Mouse (Mus musculus): ENCODE results near the gene Relch. TPM values are rescaled to one million over a fixed set of nuclear protein-coding genes. Genes with fewer than 3 reads are reported as not detected.
"Not testable (repeated sequence)": the region's sequence is repeated elsewhere in the genome, so short reads cannot be mapped to it uniquely, and the experiment has no call there.

Relch gene
- polyA plus RNA-seq, 1 experiment from 2014 or later, result 22.2 TPM

DNA sequence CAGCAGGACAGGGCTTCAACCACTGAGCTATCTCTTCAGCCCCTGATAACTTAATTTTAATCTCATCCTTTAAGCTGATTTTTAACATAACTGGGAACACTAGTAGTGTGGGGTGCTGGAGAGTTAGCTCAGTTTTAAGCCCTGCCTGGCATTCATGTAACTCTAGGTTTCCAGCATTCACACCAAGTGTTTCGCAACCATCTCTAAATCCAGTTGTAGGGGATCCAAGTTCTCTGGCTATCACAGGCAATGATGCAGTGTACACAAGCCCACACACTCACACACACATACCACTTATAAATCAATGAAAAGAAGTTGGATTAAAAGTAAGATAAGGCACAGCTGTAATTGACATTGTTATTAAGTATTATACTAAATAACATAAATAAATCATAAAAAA lies 54.7 kb downstream of the Relch start:
- Histone ChIP-seq H3K27ac (replicated peaks; ENCODE audit: low read depth, low read length) (no peak overlapping the region), H3K9me3 (ENCODE audit: control insufficient read depth, low read length) (no peaks in the 10 kb centered on the region), H3K4me1 (ENCODE audit: control insufficient read depth, insufficient read depth, low read length) (no peaks in the 10 kb centered on the region), H3K4me2 (ENCODE audit: low read depth, severe bottlenecking) (no peak overlapping the region), H3K36me3 (ENCODE audit: control insufficient read depth, insufficient read depth, low read length) (peaks cover 3% of the 10 kb centered on the region; the same call in 1 of the 2 replicates), H3K27me3 (ENCODE audit: control insufficient read depth, insufficient read depth, low read length) (no peaks in the 10 kb centered on the region), H3K4me3 (ENCODE audit: low read depth, low read length) (no peak overlapping the region), H3K9ac (ENCODE audit: low read length) (no peak overlapping the region)
- ATAC-seq (ENCODE audit: insufficient number of reproducible peaks, low FRiP score, low TSS enrichment, low read depth) (no peak), DNase-seq (ENCODE audit: low spot score) (no peak)
- 98% methylated on average over 1 of the region's 1 CpGs for WGBS

GRCm38 (mm10) chr1:105729246-105729645 lies 65.6 kb downstream of the Relch start:
- not testable (repeated sequence) for H3K4me2 ChIP-seq (ENCODE audit: low read depth, severe bottlenecking); H3K4me3 ChIP-seq (ENCODE audit: low read depth, low read length); H3K36me3 ChIP-seq (ENCODE audit: control insufficient read depth, insufficient read depth, low read length); DNase-seq (ENCODE audit: low spot score); H3K27me3 ChIP-seq (ENCODE audit: control insufficient read depth, insufficient read depth, low read length); ATAC-seq (ENCODE audit: insufficient number of reproducible peaks, low FRiP score, low TSS enrichment, low read depth); H3K9me3 ChIP-seq (ENCODE audit: control insufficient read depth, low read length); H3K27ac ChIP-seq (replicated peaks; ENCODE audit: low read depth, low read length); H3K9ac ChIP-seq (ENCODE audit: low read length); H3K4me1 ChIP-seq (ENCODE audit: control insufficient read depth, insufficient read depth, low read length)
- WGBS, result 96% methylated on average over 13 of the region's 13 CpGs

DNA sequence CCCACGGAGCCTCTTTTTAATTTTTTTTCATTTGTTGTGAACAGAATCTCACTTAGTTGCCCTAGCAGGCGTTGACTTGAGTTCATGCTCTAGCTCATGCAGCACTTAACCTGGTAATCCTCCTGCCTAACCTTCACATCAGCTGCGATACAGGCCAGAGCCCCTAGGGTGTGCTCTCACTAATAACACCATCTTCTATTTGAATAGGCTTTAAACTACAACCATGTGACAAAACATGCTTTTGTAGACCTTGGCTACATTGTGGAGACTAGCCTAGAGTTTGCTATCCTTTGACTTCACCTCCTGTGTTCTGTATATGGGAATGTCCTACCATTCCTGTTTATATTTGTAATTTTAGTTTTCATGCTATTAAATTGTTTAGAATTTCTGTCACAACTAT lies 71.7 kb downstream of the Relch start:
- ATAC-seq (ENCODE audit: insufficient number of reproducible peaks, low FRiP score, low TSS enrichment, low read depth) (no peak), DNase-seq (ENCODE audit: low spot score) (no peak)
- WGBS, result 77% methylated on average over 3 of the region's 3 CpGs

GRCm38 (mm10) chr1:105738334-105738733 lies 74.7 kb downstream of the Relch start:
- Histone ChIP-seq H3K9me3 (ENCODE audit: control insufficient read depth, low read length) (no peaks in the 10 kb centered on the region), H3K36me3 (ENCODE audit: control insufficient read depth, insufficient read depth, low read length) (no peaks in the 10 kb centered on the region), H3K9ac (ENCODE audit: low read length) (no peak overlapping the region), H3K27me3 (ENCODE audit: control insufficient read depth, insufficient read depth, low read length) (no peaks in the 10 kb centered on the region), H3K4me1 (ENCODE audit: control insufficient read depth, insufficient read depth, low read length) (no peaks in the 10 kb centered on the region), H3K27ac (replicated peaks; ENCODE audit: low read depth, low read length) (no peak overlapping the region), H3K4me3 (ENCODE audit: low read depth, low read length) (no peak overlapping the region), H3K4me2 (ENCODE audit: low read depth, severe bottlenecking) (no peak overlapping the region)
- ATAC-seq (ENCODE audit: insufficient number of reproducible peaks, low FRiP score, low TSS enrichment, low read depth), result no peak
- DNase-seq (ENCODE audit: low spot score), result no peak
- WGBS, result 89% methylated on average over 6 of the region's 6 CpGs

More for the DNA sequence above, 71.7 kb downstream of the Relch start:
- Histone ChIP-seq H3K4me2 (ENCODE audit: low read depth, severe bottlenecking) (no peak overlapping the region), H3K27me3 (ENCODE audit: control insufficient read depth, insufficient read depth, low read length) (no peaks in the 10 kb centered on the region), H3K4me1 (ENCODE audit: control insufficient read depth, insufficient read depth, low read length) (no peaks in the 10 kb centered on the region), H3K27ac (replicated peaks; ENCODE audit: low read depth, low read length) (no peak overlapping the region), H3K36me3 (ENCODE audit: control insufficient read depth, insufficient read depth, low read length) (no peaks in the 10 kb centered on the region), H3K9ac (ENCODE audit: low read length) (no peak overlapping the region), H3K9me3 (ENCODE audit: control insufficient read depth, low read length) (no peaks in the 10 kb centered on the region), H3K4me3 (ENCODE audit: low read depth, low read length) (no peak overlapping the region)

DNA sequence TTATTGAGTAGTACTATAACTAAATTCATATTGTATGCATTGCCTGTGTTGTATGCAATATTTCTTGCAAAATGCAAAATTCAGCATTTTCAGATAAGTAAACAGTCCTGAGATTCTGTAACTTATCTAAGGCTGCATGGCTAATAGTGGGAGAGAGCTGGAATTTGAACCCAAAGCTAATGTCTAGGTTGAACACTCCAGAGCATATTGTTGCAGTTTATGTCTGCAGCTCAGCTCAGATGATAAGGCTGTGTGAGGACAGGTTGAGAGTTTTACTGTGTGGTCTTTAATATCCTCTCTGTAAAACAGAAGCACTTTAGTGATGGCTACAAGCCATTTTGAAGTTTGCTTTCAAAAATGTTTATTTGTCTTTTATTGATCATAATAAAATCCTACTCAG lies 75.8 kb downstream of the Relch start:
- Histone ChIP-seq H3K36me3 (ENCODE audit: control insufficient read depth, insufficient read depth, low read length) (no peaks in the 10 kb centered on the region; the same call in 1 of the 2 replicates), H3K27ac (replicated peaks; ENCODE audit: low read depth, low read length) (no peak overlapping the region), H3K4me3 (ENCODE audit: low read depth, low read length) (no peak overlapping the region), H3K9ac (ENCODE audit: low read length) (no peak overlapping the region), H3K4me1 (ENCODE audit: control insufficient read depth, insufficient read depth, low read length) (no peaks in the 10 kb centered on the region), H3K9me3 (ENCODE audit: control insufficient read depth, low read length) (no peaks in the 10 kb centered on the region), H3K27me3 (ENCODE audit: control insufficient read depth, insufficient read depth, low read length) (no peaks in the 10 kb centered on the region), H3K4me2 (ENCODE audit: low read depth, severe bottlenecking) (no peak overlapping the region)
- ATAC-seq (ENCODE audit: insufficient number of reproducible peaks, low FRiP score, low TSS enrichment, low read depth) (no peak), DNase-seq (ENCODE audit: low spot score) (no peak)

DNA sequence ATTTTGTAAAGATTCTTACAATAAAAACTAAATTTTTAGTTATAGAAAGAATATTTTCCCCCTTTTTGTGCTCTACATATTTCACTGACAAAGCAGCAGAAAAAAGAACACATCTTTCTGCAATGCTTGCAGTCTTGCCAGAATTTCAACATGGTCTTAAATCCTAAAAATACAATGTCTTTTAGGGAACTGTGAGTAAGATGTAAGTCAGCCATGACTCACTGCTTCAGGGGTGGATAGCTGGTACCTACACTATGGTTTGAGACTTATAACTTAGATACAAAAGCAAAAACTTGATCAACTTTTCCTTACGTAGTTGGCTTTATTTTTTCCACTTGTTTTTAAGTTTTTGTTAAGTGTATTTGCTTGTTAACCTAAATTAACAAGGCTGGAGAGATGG lies 78.8 kb downstream of the Relch start:
- ATAC-seq (ENCODE audit: insufficient number of reproducible peaks, low FRiP score, low TSS enrichment, low read depth) (no peak), DNase-seq (ENCODE audit: low spot score) (no peak)
- no peak overlapping the region for H3K4me3 ChIP-seq (ENCODE audit: low read depth, low read length)
- H3K27ac ChIP-seq (replicated peaks; ENCODE audit: low read depth, low read length), result no peak overlapping the region
- H3K4me1 ChIP-seq (ENCODE audit: control insufficient read depth, insufficient read depth, low read length), result no peaks in the 10 kb centered on the region
- H3K36me3 ChIP-seq (ENCODE audit: control insufficient read depth, insufficient read depth, low read length), result no peaks in the 10 kb centered on the region; the same call in 1 of the 2 replicates
- no peaks in the 10 kb centered on the region for H3K27me3 ChIP-seq (ENCODE audit: control insufficient read depth, insufficient read depth, low read length)
- no peak overlapping the region for H3K9ac ChIP-seq (ENCODE audit: low read length)
- H3K4me2 ChIP-seq (ENCODE audit: low read depth, severe bottlenecking), result no peak overlapping the region
- no peaks in the 10 kb centered on the region for H3K9me3 ChIP-seq (ENCODE audit: control insufficient read depth, low read length)
- 93% methylated on average over 1 of the region's 1 CpGs for WGBS

- WGBS, result 88% methylated on average over 1 of the region's 1 CpGs
- no peak for DNase-seq (ENCODE audit: low spot score)
These were observed 82.8 kb downstream of the Relch start for GRCm38 (mm10) chr1:105746444-105746843.

DNA sequence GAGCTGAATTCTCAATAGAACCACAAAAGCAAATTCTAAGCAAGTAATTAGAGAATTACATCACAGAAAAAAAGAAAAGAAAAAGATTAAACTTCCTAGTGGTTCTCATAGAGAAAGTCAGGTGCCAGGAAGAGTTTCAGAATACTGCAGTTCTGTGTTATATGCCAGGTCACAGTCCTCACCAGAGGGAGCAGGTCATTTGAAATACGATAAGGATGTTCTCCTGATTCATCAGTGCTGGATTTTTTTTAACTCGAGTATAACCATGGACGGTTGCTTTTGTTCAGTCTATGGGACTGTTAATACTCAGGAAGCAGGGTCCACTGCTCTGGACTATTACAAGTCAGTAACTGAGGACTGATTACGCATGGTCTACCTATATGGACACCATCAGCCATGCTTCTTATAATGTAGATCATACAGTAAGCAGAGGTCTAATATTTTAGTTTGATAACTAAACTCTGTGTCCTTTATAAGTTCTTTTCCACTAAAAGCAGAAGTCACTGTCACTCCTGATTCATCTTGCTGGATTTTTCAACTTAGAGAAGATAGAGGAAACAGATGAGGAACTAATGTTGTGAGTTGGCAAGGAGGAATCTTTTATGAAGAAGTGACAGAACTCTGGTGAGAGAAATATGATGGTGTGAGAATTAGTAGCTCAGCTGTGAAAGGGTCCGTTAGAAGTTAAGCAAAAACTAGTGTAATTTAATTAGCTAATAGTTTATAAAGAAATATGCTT lies 83.4 kb downstream of the Relch start:
- no peaks in the 10 kb centered on the region for H3K4me1 ChIP-seq (ENCODE audit: control insufficient read depth, insufficient read depth, low read length)
- H3K36me3 ChIP-seq (ENCODE audit: control insufficient read depth, insufficient read depth, low read length), result no peaks in the 10 kb centered on the region; the same call in 1 of the 2 replicates
- H3K27ac ChIP-seq (replicated peaks; ENCODE audit: low read depth, low read length), result no peak overlapping the region
- H3K27me3 ChIP-seq (ENCODE audit: control insufficient read depth, insufficient read depth, low read length), result no peaks in the 10 kb centered on the region
- DNase-seq (ENCODE audit: low spot score), result no peak
- ATAC-seq (ENCODE audit: insufficient number of reproducible peaks, low FRiP score, low TSS enrichment, low read depth), result no peak
- H3K4me3 ChIP-seq (ENCODE audit: low read depth, low read length), result no peak overlapping the region
- no peak overlapping the region for H3K9ac ChIP-seq (ENCODE audit: low read length)
- 91% methylated on average over 5 of the region's 5 CpGs for WGBS
- H3K9me3 ChIP-seq (ENCODE audit: control insufficient read depth, low read length), result no peaks in the 10 kb centered on the region
- no peak overlapping the region for H3K4me2 ChIP-seq (ENCODE audit: low read depth, severe bottlenecking)

More at GRCm38 (mm10) chr1:105746444-105746843, 82.8 kb downstream of the Relch start:
- Histone ChIP-seq H3K36me3 (ENCODE audit: control insufficient read depth, insufficient read depth, low read length) (no peaks in the 10 kb centered on the region; the same call in 1 of the 2 replicates), H3K27me3 (ENCODE audit: control insufficient read depth, insufficient read depth, low read length) (no peaks in the 10 kb centered on the region), H3K9ac (ENCODE audit: low read length) (no peak overlapping the region), H3K4me1 (ENCODE audit: control insufficient read depth, insufficient read depth, low read length) (no peaks in the 10 kb centered on the region), H3K4me3 (ENCODE audit: low read depth, low read length) (no peak overlapping the region), H3K27ac (replicated peaks; ENCODE audit: low read depth, low read length) (no peak overlapping the region), H3K4me2 (ENCODE audit: low read depth, severe bottlenecking) (no peak overlapping the region), H3K9me3 (ENCODE audit: control insufficient read depth, low read length) (no peaks in the 10 kb centered on the region)
- ATAC-seq (ENCODE audit: insufficient number of reproducible peaks, low FRiP score, low TSS enrichment, low read depth), result no peak

Data from limb, embryonic 11.5 days (tissue).